Mouse (Mus musculus): ENCODE measurements at regions not wholly inside any gene's neighbourhood (a gene's known extent, or its start where the extent isn't known, plus 50 kb on each side); places are given as distances from the start of the nearest gene placed in this dataset.

DNA sequence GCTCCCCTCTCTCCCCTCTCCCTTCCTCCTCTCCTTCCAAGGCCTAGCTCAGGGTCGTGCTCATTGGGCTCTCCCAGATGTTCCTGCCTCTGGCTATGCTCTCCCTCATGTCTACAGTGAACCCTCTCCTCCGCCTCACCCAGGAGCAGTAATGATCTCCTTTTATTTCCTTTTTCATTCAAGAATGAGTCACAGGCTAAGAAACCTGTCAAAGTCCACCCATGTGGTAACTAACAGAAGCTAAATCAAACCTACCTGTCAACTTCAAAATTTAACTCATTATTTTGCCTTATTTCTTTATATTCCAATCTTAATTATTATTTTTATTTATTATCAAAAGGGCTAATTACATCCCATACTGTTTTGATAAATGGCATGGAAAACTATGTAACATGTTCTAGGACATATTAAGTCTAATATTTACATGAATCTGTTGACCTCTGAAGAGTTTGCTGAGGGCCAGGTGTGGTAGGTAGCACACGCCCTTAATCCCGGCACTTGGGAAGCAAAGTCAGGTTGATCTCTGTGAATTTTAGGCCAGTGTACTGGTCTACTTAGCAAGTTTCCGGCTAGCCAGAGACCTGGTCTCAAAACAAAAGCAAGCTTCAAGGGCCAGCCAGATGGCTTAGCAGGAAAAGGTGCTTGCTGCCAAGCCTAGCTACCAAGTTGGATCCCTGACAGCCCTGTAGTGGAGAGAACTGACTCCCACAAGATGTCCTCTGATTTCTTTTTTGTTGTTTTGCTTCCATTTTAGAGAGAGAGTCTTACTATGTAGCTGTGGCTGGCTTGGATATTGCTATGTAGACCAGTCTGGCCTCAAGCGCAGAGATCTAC, 51.9 kb upstream of the Slc16a1 start:
- no peak for ATAC-seq (replicated peaks; ENCODE audit: poor library complexity)

DNA sequence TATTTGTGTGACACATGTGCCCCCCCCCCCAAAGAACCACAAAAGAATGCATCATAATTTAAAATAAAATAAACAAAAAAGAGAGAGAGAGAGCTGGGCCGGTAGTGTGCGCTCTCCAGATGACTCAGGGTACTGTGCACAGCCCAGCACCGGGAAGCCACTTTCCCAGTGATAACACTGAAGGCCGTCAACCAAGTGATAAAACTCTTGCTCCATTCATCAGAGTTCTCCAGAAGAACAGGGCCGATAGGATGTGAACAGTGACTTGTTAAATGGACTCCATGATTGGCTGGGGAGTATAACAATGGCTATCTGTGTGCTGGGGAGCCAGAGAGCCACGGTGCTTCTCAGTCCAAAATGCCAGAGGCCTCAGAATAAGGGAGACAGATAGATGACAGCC, 53.2 kb upstream of the Slc16a1 start:
- ATAC-seq (replicated peaks; ENCODE audit: poor library complexity) = peak; percentile 95

- ATAC-seq (replicated peaks; ENCODE audit: poor library complexity) = no peak
Measured at GRCm38 (mm10) chr3:104583236-104583635, 55.2 kb upstream of the Slc16a1 start.

GRCm38 (mm10) chr3:104582521-104582920, 55.9 kb upstream of the Slc16a1 start:
- no peak for ATAC-seq (replicated peaks; ENCODE audit: poor library complexity)

DNA sequence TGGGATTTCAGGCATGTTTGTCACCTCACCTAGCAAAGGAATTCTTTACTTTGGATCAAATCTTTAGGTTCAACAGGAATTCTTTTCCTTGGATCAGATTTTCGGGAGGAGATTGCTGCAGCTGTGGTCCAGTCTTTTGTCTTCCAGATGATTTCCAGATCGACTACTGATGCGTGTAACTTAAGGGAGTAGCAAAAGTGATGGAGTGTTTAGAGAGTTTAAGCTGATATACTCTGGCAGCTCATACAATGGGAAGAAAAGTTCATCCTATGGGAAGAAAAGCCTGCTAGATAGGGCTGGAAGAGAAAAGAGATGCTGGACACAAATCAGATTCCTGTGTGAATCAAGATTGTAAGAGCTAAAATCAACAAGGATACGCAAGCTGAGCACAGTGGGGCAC, 59.3 kb upstream of the Slc16a1 start:
- ATAC-seq (replicated peaks; ENCODE audit: poor library complexity) = no peak

- ATAC-seq (replicated peaks; ENCODE audit: poor library complexity) = no peak
Measured at GRCm38 (mm10) chr3:104578374-104578773, 60.1 kb upstream of the Slc16a1 start.

- ATAC-seq (replicated peaks; ENCODE audit: poor library complexity) = peak; percentile 50
Measured at GRCm38 (mm10) chr3:104577228-104577927, 61.1 kb upstream of the Slc16a1 start.

GRCm38 (mm10) chr3:104573277-104573940, 61.7 kb upstream of the Lrig2 start:
- no peak for ATAC-seq (replicated peaks; ENCODE audit: poor library complexity)

DNA sequence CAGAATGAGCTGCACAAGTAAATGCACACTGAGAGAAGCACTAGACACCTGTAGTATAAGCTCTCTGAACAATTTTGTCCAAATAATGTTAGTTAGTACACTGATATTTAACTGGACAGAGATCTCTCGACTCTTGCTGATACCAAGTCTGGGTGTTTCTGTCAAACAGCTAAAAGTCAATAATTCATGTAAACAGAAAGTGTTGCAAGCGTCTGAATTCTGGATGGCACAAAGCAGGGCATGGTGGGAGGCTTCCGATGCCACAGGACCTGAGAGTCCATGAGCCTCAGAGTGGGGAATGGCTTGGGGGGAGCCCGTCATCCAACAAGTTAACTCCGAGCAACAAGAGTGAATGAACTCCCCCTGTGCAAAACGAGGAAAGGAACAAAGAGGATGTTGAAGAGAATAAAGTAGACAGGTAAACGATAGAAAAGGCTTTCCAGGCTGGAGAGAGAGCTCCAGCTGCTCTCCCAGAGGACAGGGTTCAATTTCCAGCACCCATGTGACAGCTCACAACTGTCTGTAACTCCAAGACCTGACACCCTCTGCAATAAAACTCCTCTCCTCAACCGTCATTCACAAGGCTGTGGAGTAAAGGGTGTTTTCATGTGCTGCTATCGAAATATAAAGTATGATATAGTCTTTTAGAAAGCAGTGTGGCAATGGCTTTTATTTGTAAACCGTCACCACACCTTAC, 60.4 kb upstream of the Lrig2 start:
- ATAC-seq (replicated peaks; ENCODE audit: poor library complexity) = no peak

GRCm38 (mm10) chr3:104565423-104566230, 53.9 kb upstream of the Lrig2 start:
- ATAC-seq (replicated peaks; ENCODE audit: poor library complexity) = peak; percentile 91

DNA sequence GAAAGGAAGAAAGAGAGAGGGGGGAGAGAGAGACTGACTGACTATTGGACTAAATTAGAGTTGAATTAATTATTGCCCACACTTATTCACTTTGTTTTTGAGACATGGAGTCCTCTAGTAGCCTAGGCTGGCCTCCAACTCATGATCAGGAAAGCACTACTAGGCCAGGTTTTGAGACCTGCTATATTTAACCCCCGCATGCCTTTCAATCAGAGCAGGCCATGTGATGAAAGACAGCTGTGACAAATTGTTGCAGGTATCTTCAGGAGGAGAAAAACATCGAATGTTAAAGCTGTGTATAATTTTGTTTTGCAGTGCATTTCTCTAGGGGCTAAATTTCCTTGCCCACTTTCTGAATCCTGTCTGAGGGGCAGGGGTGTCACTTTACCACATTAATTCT, 53.1 kb upstream of the Lrig2 start:
- ATAC-seq (replicated peaks; ENCODE audit: poor library complexity) = no peak

GRCm38 (mm10) chr3:104561567-104561966, 49.8 kb upstream of the Lrig2 start:
- ATAC-seq (replicated peaks; ENCODE audit: poor library complexity) = no peak
